Mouse (Mus musculus) hindbrain, embryonic 11.5 days (tissue): ENCODE results near the gene Ip6k3. TPM values are rescaled to one million over a fixed set of nuclear protein-coding genes. Genes with fewer than 3 reads are reported as not detected.

Experiments used
- ATAC-seq: fragments of 200-750 bp; cut with Nextera tagmentation; 2 replicates; pipeline ENCODE4 v1.8.0; 2017; ENCODE audit warnings: mild to moderate bottlenecking, moderate TSS enrichment, moderate library complexity; ENCODE audit not compliant: low FRiP score
- DNase-seq: peaks from one replicate; pipeline ENCODE4 v3.0.0-alpha.2; 2015; ENCODE audit warnings: low spot score
- H3K27ac ChIP-seq: fragments of 300-500 bp; sonication (generic); 2 replicates; pipeline ENCODE4 v1.5.1; 2014; ENCODE audit warnings: mild to moderate bottlenecking, low read depth, low read length
- H3K27me3 ChIP-seq: fragments of 300-500 bp; sonication (generic); 2 replicates; pipeline ENCODE4 v1.6.1; 2014; ENCODE audit warnings: mild to moderate bottlenecking, low read length, moderate library complexity, mixed read lengths; ENCODE audit not compliant: control insufficient read depth, insufficient read depth
- H3K36me3 ChIP-seq: fragments of 300-500 bp; sonication (generic); 2 replicates; pipeline ENCODE4 v1.6.1; 2014; ENCODE audit warnings: mild to moderate bottlenecking, low read length, moderate library complexity, mixed read lengths; ENCODE audit not compliant: control insufficient read depth, insufficient read depth
- H3K4me1 ChIP-seq: fragments of 300-500 bp; sonication (generic); replicated peaks from 2 replicates; pipeline ENCODE4 v1.6.1; 2014; ENCODE audit warnings: low read length, mixed read lengths; ENCODE audit not compliant: control insufficient read depth, insufficient read depth
- H3K4me2 ChIP-seq: fragments of 300-500 bp; sonication (generic); replicated peaks from 2 replicates; pipeline ENCODE4 v1.6.1; 2014; ENCODE audit warnings: mild to moderate bottlenecking, low read depth, low read length
- H3K4me3 ChIP-seq: fragments of 300-500 bp; sonication (generic); 2 replicates; pipeline ENCODE4 v1.5.1; 2014; ENCODE audit warnings: low read depth, low read length
- H3K9ac ChIP-seq: fragments of 300-500 bp; sonication (generic); 2 replicates; pipeline ENCODE4 v1.6.1; 2014; ENCODE audit warnings: low read depth, low read length
- H3K9me3 ChIP-seq: fragments of 300-500 bp; sonication (generic); 2 replicates; pipeline ENCODE4 v1.6.1; 2016; ENCODE audit warnings: low read length; ENCODE audit not compliant: control insufficient read depth
- WGBS: fragments of 180-500 bp; shearing (Covaris S2); extraction: QIAGEN DNeasy Blood & Tissue Kit; methylation state at CpG from one replicate; pipeline ENCODE4 v1.1.7; 2014; 5-methylcytosine and 5-hydroxymethylcytosine counted together
- polyA plus RNA-seq: library from polyadenylated mRNA; unstranded; fragments of >200 nt; fragmentation: Nextera tagmentation; extraction: Ambion mirVana; gene quantifications from 2 replicates; pipeline ENCODE4 v1.2.1, GENCODE M21; 2014

Gene Ip6k3
- polyA plus RNA-seq, 1 experiment from 2014 or later = 0.23 TPM

GRCm38 (mm10) chr17:27128189-27128588 lies 39.4 kb downstream of the Ip6k3 start:
- H3K4me3 ChIP-seq = no peak overlapping the region
- no peak overlapping the region for H3K4me2 ChIP-seq
- no peaks in the 10 kb centered on the region for H3K36me3 ChIP-seq
- no peak for ATAC-seq
- H3K27ac ChIP-seq = no peak overlapping the region
- H3K9me3 ChIP-seq = no peaks in the 10 kb centered on the region
- H3K4me1 ChIP-seq = peaks cover 2% of the 10 kb centered on the region
- no peak overlapping the region for H3K9ac ChIP-seq
- no peak for DNase-seq
- WGBS = 84% methylated on average over 5 of the region's 5 CpGs
- H3K27me3 ChIP-seq = no peaks in the 10 kb centered on the region

GRCm38 (mm10) chr17:27126974-27127373 lies 40.6 kb downstream of the Ip6k3 start:
- DNase-seq = no peak
- Histone ChIP-seq H3K27ac (no peak overlapping the region), H3K4me2 (no peak overlapping the region), H3K27me3 (no peaks in the 10 kb centered on the region), H3K4me1 (no peaks in the 10 kb centered on the region), H3K36me3 (0 out of 2 replicates have a peak, but pooled peaks cover 5% of the 10 kb centered on the region), H3K4me3 (no peak overlapping the region), H3K9ac (no peak overlapping the region), H3K9me3 (no peaks in the 10 kb centered on the region)
- WGBS = 80% methylated on average over 10 of the region's 10 CpGs
- no peak for ATAC-seq

GRCm38 (mm10) chr17:27125669-27126202 lies 41.9 kb downstream of the Ip6k3 start:
- 79% methylated on average over 11 of the region's 11 CpGs for WGBS
- Histone ChIP-seq H3K36me3 (0 out of 2 replicates have a peak, but pooled peaks cover 5% of the 10 kb centered on the region), H3K9ac (no peak overlapping the region), H3K9me3 (no peaks in the 10 kb centered on the region), H3K27me3 (no peaks in the 10 kb centered on the region), H3K4me3 (no peak overlapping the region), H3K27ac (no peak overlapping the region), H3K4me1 (peaks cover 2% of the 10 kb centered on the region; the same call in 1 of the 2 replicates), H3K4me2 (no peak overlapping the region)
- DNase-seq (no peak), ATAC-seq (no peak)

GRCm38 (mm10) chr17:27125185-27125584 lies 42.4 kb downstream of the Ip6k3 start:
- H3K9me3 ChIP-seq = no peaks in the 10 kb centered on the region
- H3K4me3 ChIP-seq = no peak overlapping the region
- no peak overlapping the region for H3K4me2 ChIP-seq
- H3K27ac ChIP-seq = no peak overlapping the region
- DNase-seq (peak; percentile 85), ATAC-seq (no peak)
- peaks cover 5% of the 10 kb centered on the region; the same call in 1 of the 2 replicates for H3K4me1 ChIP-seq
- 31% methylated on average over 12 of the region's 12 CpGs for WGBS
- H3K27me3 ChIP-seq = no peaks in the 10 kb centered on the region
- H3K9ac ChIP-seq = no peak overlapping the region
- H3K36me3 ChIP-seq = 0 out of 2 replicates have a peak, but pooled peaks cover 5% of the 10 kb centered on the region

DNA sequence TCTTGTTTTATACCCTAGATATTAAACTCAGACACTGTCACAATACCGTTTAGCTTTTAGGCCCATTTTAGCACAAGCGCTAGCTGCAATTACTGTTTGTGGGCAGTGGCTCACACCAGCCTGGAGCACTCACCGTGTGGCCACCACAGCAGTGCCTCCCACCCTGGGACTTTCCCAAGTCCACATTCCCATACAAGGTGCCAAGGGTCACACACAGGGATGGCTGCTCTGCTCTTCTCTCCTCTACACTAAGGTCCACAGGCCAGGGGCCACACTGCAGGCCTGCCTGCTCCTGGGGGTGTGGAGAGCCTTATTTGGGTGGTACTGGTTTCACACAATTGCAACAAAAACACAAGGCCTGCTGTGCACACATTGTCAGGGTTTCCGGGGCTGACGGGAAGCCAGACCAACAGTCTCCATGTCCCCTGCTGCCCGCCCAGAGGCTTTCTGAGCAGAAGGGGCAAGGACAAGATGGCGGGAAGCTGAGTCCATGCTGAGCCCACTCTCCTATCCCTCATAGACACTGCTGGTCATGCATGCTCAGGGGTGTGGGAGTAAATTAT lies 43.7 kb downstream of the Ip6k3 start:
- Histone ChIP-seq H3K4me1 (peaks cover 7% of the 10 kb centered on the region; the same call in 1 of the 2 replicates), H3K9me3 (no peaks in the 10 kb centered on the region), H3K36me3 (0 out of 2 replicates have a peak, but pooled peaks cover 5% of the 10 kb centered on the region), H3K4me2 (no peak overlapping the region), H3K27ac (no peak overlapping the region), H3K4me3 (no peak overlapping the region), H3K27me3 (no peaks in the 10 kb centered on the region), H3K9ac (no peak overlapping the region)
- 85% methylated on average over 7 of the region's 7 CpGs for WGBS
- ATAC-seq = no peak
- no peak for DNase-seq

- Histone ChIP-seq H3K9ac (no peak overlapping the region), H3K4me2 (no peak overlapping the region), H3K36me3 (0 out of 2 replicates have a peak, but pooled peaks cover 5% of the 10 kb centered on the region), H3K9me3 (no peaks in the 10 kb centered on the region), H3K4me1 (peaks cover 7% of the 10 kb centered on the region; the same call in 1 of the 2 replicates), H3K4me3 (no peak overlapping the region), H3K27ac (no peak overlapping the region), H3K27me3 (no peaks in the 10 kb centered on the region)
- WGBS = 91% methylated on average over 2 of the region's 2 CpGs
- DNase-seq (no peak), ATAC-seq (no peak)
These were observed 44.5 kb downstream of the Ip6k3 start for GRCm38 (mm10) chr17:27123103-27123502.

DNA sequence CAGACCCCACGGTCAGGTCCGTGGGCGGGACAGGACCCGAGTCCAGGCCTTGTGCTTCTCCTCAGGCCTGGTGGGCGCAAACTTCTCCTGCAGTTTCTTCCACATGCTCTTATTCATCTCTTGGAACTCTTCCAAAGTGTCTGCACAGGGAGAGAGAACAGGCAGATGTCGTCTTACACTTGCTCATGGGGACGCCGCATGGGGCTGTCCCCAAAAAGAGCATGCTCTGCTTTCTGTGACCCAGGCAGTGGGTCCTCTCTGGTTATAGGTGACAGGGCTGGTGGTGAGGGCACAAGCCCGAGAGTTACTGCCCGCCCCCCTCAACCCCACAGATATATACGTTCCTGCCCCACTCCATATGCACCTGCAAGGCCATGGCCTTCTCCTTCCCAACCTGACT lies 44.9 kb downstream of the Ip6k3 start:
- 94% methylated on average over 11 of the region's 11 CpGs for WGBS
- H3K4me3 ChIP-seq = no peak overlapping the region
- peaks cover 7% of the 10 kb centered on the region; the same call in 1 of the 2 replicates for H3K4me1 ChIP-seq
- no peaks in the 10 kb centered on the region for H3K27me3 ChIP-seq
- no peak overlapping the region for H3K4me2 ChIP-seq
- H3K9me3 ChIP-seq = no peaks in the 10 kb centered on the region
- no peak overlapping the region for H3K9ac ChIP-seq
- ATAC-seq (no peak), DNase-seq (no peak)
- H3K36me3 ChIP-seq = 0 out of 2 replicates have a peak, but pooled peaks cover 5% of the 10 kb centered on the region
- no peak overlapping the region for H3K27ac ChIP-seq

DNA sequence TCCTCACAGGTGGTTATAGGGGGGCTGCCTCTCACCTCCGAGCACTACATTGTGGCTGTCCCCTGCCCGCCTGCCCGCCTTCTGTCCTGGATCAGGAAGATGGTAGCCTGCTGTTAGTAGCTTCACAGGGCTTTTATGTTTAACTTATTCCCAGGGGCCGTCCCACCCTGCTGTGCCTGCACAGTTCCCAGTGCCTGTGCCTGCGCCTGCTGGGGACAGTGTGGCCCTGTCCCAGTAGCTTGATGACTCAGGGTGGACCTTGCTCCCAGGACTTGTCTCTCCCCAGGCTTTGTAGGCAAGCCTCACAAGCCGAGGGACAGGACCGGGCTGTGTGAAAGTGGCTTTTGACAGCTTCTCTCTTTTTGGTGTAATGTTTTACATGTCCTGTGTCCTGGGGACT lies 45.8 kb downstream of the Ip6k3 start:
- Histone ChIP-seq H3K9me3 (no peaks in the 10 kb centered on the region), H3K27me3 (no peaks in the 10 kb centered on the region), H3K4me1 (peaks cover 7% of the 10 kb centered on the region; the same call in 1 of the 2 replicates), H3K4me2 (no peak overlapping the region), H3K27ac (no peak overlapping the region), H3K9ac (no peak overlapping the region), H3K4me3 (no peak overlapping the region), H3K36me3 (0 out of 2 replicates have a peak, but pooled peaks cover 5% of the 10 kb centered on the region)
- WGBS = 59% methylated on average over 7 of the region's 7 CpGs
- DNase-seq (no peak), ATAC-seq (no peak)

GRCm38 (mm10) chr17:27121266-27121665 lies 46.3 kb downstream of the Ip6k3 start:
- Histone ChIP-seq H3K4me2 (no peak overlapping the region), H3K9ac (no peak overlapping the region), H3K4me3 (no peak overlapping the region), H3K9me3 (no peaks in the 10 kb centered on the region), H3K36me3 (0 out of 2 replicates have a peak, but pooled peaks cover 5% of the 10 kb centered on the region), H3K27me3 (no peaks in the 10 kb centered on the region), H3K27ac (no peak overlapping the region), H3K4me1 (peaks cover 7% of the 10 kb centered on the region; the same call in 1 of the 2 replicates)
- 38% methylated on average over 14 of the region's 14 CpGs for WGBS
- ATAC-seq (no peak), DNase-seq (no peak)
